19 mouse cellular contexts compared by ENCODE assay signal in genomic region chr5:150551637-150552036, GRCm38 (mm10). TPM values are rescaled to one million over a fixed set of nuclear protein-coding genes. Genes with fewer than 3 reads are reported as not detected.
A peak's percentile ranks its signal among the peaks of the same experiment; 100 is the strongest.
DNase-seq lines count a peak whose midpoint lies in the region; ATAC-seq and TF ChIP-seq lines count a peak whose summit lies in the region.
"Had no signal": no experiment of that assay in that cellular context is flagged by ENCODE, and none has a peak within 500 bp of the region (broad histone marks: within the 10 kb centered on the region; RNA-seq: fewer than 3 reads in every experiment).

No protein-coding gene starts in this region.

- no peak for TF ChIP-seq EP300 in CH12.LX (IDR thresholded peaks at IDR 0.05; ENCODE audit: low read length)

- WGBS in hindbrain, postnatal 0 days: 49% methylated on average over 3 of the region's 3 CpGs
- WGBS in hindbrain, embryonic 12.5 days: 85% methylated on average over 3 of the region's 3 CpGs

- no peaks in the 10 kb centered on the region for H3K79me2 ChIP-seq in CH12.LX (replicated peaks; ENCODE audit: control insufficient read depth, extremely low read depth, insufficient read depth, poor library complexity, severe bottlenecking)

- no peak for TF ChIP-seq POLR2A in CH12.LX (IDR thresholded peaks at IDR 0.05; ENCODE audit: low read depth, low read length)

- peak; percentile 13 for TF ChIP-seq RAD21 in CH12.LX (IDR thresholded peaks at IDR 0.05; ENCODE audit: low read depth, low read length)

- H3K9ac ChIP-seq in hindbrain, postnatal 0 days (replicated peaks; ENCODE audit: low read length): no peak overlapping the region
- no peak overlapping the region for H3K9ac ChIP-seq in hindbrain, embryonic 12.5 days
- H3K9ac ChIP-seq in CH12.LX (ENCODE audit: insufficient read depth, low read depth): no peak overlapping the region
- H3K9ac ChIP-seq: heart, embryonic 13.5 days; hindbrain, embryonic 13.5 days; liver, embryonic 15.5 days had no signal

- TF ChIP-seq CTCF in hindbrain, postnatal 0 days (IDR thresholded peaks at IDR 0.05; ENCODE audit: low read depth): peak; percentile 55; the same call in 1 of the 2 replicates
- TF ChIP-seq CTCF in CH12.LX (conservative IDR thresholded peaks at IDR 0.05 in 1 of 2, IDR thresholded peaks at IDR 0.05 in 1 of 2; ENCODE audit: low read depth in 2 of 2, low read length in 2 of 2) (peak in 1 of 2 experiments; percentile 27; a peak in 1 of 4 replicates), Patski (IDR thresholded peaks at IDR 0.05) (peak; percentile 30)

- intact Hi-C loops in heart, postnatal 36 days (cut with DNase I): no loop called here

- POLR2A ChIA-PET in Patski (lab: Charles Lee): no interaction called here

- H3K36me3 ChIP-seq in hindbrain, postnatal 0 days (ENCODE audit: insufficient read depth, low read length): peaks cover 16% of the 10 kb centered on the region; the same call in 1 of the 2 replicates
- peaks cover 27% of the 10 kb centered on the region for H3K36me3 ChIP-seq in hindbrain, embryonic 12.5 days
- peaks cover 39 to 66% of the 10 kb centered on the region in 2 experiments for H3K36me3 ChIP-seq in CH12.LX (replicated peaks in 1 of 2; ENCODE audit: control insufficient read depth in 1 of 2, insufficient read depth in 1 of 2, low read length in 1 of 2)

- H3K27ac ChIP-seq in hindbrain, postnatal 0 days: no peak overlapping the region
- no peak overlapping the region for H3K27ac ChIP-seq in hindbrain, embryonic 12.5 days
- H3K27ac ChIP-seq in CH12.LX (ENCODE audit: insufficient read depth, low read depth): no peak overlapping the region
- H3K27ac ChIP-seq: heart, embryonic 13.5 days; hindbrain, embryonic 13.5 days; liver, embryonic 15.5 days had no signal

- in situ Hi-C loops in CH12.LX (cut with MboI; ENCODE audit: low pct_ligation_motif_present, low pct_unique_long_range_greater_than_20kb, low sequenced_read_pairs) (no loop called here), Patski (cut with MboI; ENCODE audit: low pct_unique_long_range_greater_than_20kb) (no loop called here)

- CTCF ChIA-PET in Patski (lab: Charles Lee): interaction anchor here (0.6 to 1.6 kb wide), 3 partner anchors 10 to 97 kb away, joined by 3 to 4 read pairs (median 3); no protein-coding TSS in a partner anchor

- H3K4me2 ChIP-seq in hindbrain, postnatal 0 days (ENCODE audit: low read depth, low read length): no peak overlapping the region
- no peak overlapping the region for H3K4me2 ChIP-seq in hindbrain, embryonic 12.5 days (replicated peaks)
- H3K4me2 ChIP-seq in CH12.LX (ENCODE audit: insufficient read depth, low read depth, poor library complexity, severe bottlenecking): no peak overlapping the region
- H3K4me2 ChIP-seq: heart, embryonic 13.5 days; hindbrain, embryonic 13.5 days; liver, embryonic 15.5 days had no signal

- no peaks in the 10 kb centered on the region for H3K4me1 ChIP-seq in hindbrain, postnatal 0 days (ENCODE audit: insufficient read depth, low read length)
- no peaks in the 10 kb centered on the region for H3K4me1 ChIP-seq in hindbrain, embryonic 12.5 days
- H3K4me1 ChIP-seq in CH12.LX (ENCODE audit: control insufficient read depth in 1 of 2, insufficient read depth in 2 of 2): no peaks in the 10 kb centered on the region
- H3K4me1 ChIP-seq: heart, embryonic 13.5 days; hindbrain, embryonic 13.5 days; liver, embryonic 15.5 days; megakaryocyte, embryonic 14.5 days had no signal

- DNase-seq in hindbrain, postnatal 0 days (ENCODE audit: low spot score): no peak
- DNase-seq in layer of hippocampus, adult 9-11 months: peak; percentile 18
- DNase-seq in layer of hippocampus, adult 9-10 months (ENCODE audit: low spot score): no peak
- no peak for DNase-seq in CH12.LX (ENCODE audit: extremely low read depth)
- DNase-seq in Patski (ENCODE audit: low read depth, low spot score): no peak
- no peak for DNase-seq in heart, postnatal 36 days
- DNase-seq: cerebellum, adult 8-10 months; gastrocnemius, postnatal 25 days; thymus, postnatal 36 days had no signal

- dilution Hi-C loops in CH12.LX (cut with MboI; ENCODE audit: extremely low pct_ligation_motif_present, extremely low pct_unique_long_range_greater_than_20kb, low sequenced_read_pairs): no loop called here

- no peak for ATAC-seq in hindbrain, postnatal 0 days
- no peak for ATAC-seq in hindbrain, embryonic 12.5 days (ENCODE audit: low FRiP score)
- no peak for ATAC-seq in Patski

- H3K9me3 ChIP-seq in hindbrain, postnatal 0 days (ENCODE audit: low read length): no peaks in the 10 kb centered on the region
- no peaks in the 10 kb centered on the region for H3K9me3 ChIP-seq in hindbrain, embryonic 12.5 days (replicated peaks)
- no peaks in the 10 kb centered on the region for H3K9me3 ChIP-seq in CH12.LX (replicated peaks; ENCODE audit: low read length)
- H3K9me3 ChIP-seq: heart, embryonic 13.5 days; hindbrain, embryonic 13.5 days; liver, embryonic 15.5 days; megakaryocyte, embryonic 14.5 days had no signal

- no peak overlapping the region for H3K4me3 ChIP-seq in hindbrain, postnatal 0 days (ENCODE audit: low read length)
- H3K4me3 ChIP-seq in hindbrain, embryonic 12.5 days: no peak overlapping the region
- H3K4me3 ChIP-seq in CH12.LX (replicated peaks in 1 of 3; ENCODE audit: low read depth in 2 of 3, low read length in 2 of 3, poor library complexity in 1 of 3): no peak overlapping the region
- H3K4me3 ChIP-seq: heart, embryonic 13.5 days; hindbrain, embryonic 13.5 days; liver, embryonic 15.5 days; megakaryocyte, embryonic 14.5 days had no signal

- H3K27me3 ChIP-seq in hindbrain, postnatal 0 days (ENCODE audit: insufficient read depth, low read length): no peaks in the 10 kb centered on the region
- no peaks in the 10 kb centered on the region for H3K27me3 ChIP-seq in hindbrain, embryonic 12.5 days
- H3K27me3 ChIP-seq in CH12.LX (replicated peaks): no peaks in the 10 kb centered on the region
- H3K27me3 ChIP-seq in Patski: no peaks in the 10 kb centered on the region
- H3K27me3 ChIP-seq: heart, embryonic 13.5 days; hindbrain, embryonic 13.5 days; liver, embryonic 15.5 days; megakaryocyte, embryonic 14.5 days had no signal

TF ChIP-seq in CH12.LX, 34 proteins besides CTCF, POLR2A, EP300 and RAD21:
- TF ChIP-seq RCOR1 (conservative IDR thresholded peaks at IDR 0.05; ENCODE audit: low read depth, low read length): no peak
- no peak for TF ChIP-seq GABPA (IDR thresholded peaks at IDR 0.05; ENCODE audit: insufficient replicate concordance, low read depth, low read length)
- no peak for TF ChIP-seq BHLHE40 (IDR thresholded peaks at IDR 0.05; ENCODE audit: low read depth, low read length)
- TF ChIP-seq MAFK (IDR thresholded peaks at IDR 0.05; ENCODE audit: insufficient replicate concordance, low read length): no peak
- no peak for TF ChIP-seq KAT2A (IDR thresholded peaks at IDR 0.05; ENCODE audit: insufficient replicate concordance, low read length)
- TF ChIP-seq MAZ (IDR thresholded peaks at IDR 0.05; ENCODE audit: low read depth, low read length): no peak
- TF ChIP-seq ELF1 (IDR thresholded peaks at IDR 0.05; ENCODE audit: low read depth, low read length): no peak
- peak; percentile 19; the same call in 1 of the 2 replicates for TF ChIP-seq SMC3 (IDR thresholded peaks at IDR 0.05; ENCODE audit: low read depth, low read length)
TF ChIP-seq in CH12.LX: peak in this region for 1.

RNA-seq across cellular contexts. Expression of gene Brca2, which starts 29.2 kb away (rescaled TPM):
- 4.8 and 29.4 TPM in 2 replicates for total RNA-seq in hindbrain, postnatal 0 days (2014; rRNA removed)
- polyA plus RNA-seq in hindbrain, postnatal 0 days (2015; fragmentation: Nextera tagmentation; extraction: Ambion mirVana): 14.5 and 18.9 TPM in 2 replicates
- polyA plus RNA-seq in hindbrain, embryonic 12.5 days (2016; fragmentation: Nextera tagmentation; extraction: Ambion mirVana): 19.9 and 21.9 TPM in 2 replicates
- total RNA-seq in CH12.LX (2012; rRNA removed): 17.1 and 21.5 TPM in 2 replicates
- 13.8 and 17.3 TPM in 2 replicates for total RNA-seq in CH12.LX (2014; rRNA removed)
- polyA plus RNA-seq in CH12.LX (2012; ENCODE audit: insufficient read length, low read depth): 21.9 and 24.0 TPM in 2 replicates
- 10.6 TPM for polyA plus RNA-seq in Patski (2021)
- 1 to 10 TPM; 2.6 to 3.4 TPM for total RNA-seq in heart, postnatal 36 days (2021)

RNA-seq across cellular contexts. Expression of gene Zar1l, which starts 33.7 kb away (rescaled TPM):
- total RNA-seq in hindbrain, postnatal 0 days (2014; rRNA removed): not detected in 2 replicates
- polyA plus RNA-seq in hindbrain, postnatal 0 days (2015; fragmentation: Nextera tagmentation; extraction: Ambion mirVana): 0.28 TPM in 1 of 2 replicates, not detected in the other
- not detected in 2 replicates for polyA plus RNA-seq in hindbrain, embryonic 12.5 days (2016; fragmentation: Nextera tagmentation; extraction: Ambion mirVana)
- not detected in 2 replicates for total RNA-seq in CH12.LX (2012; rRNA removed)
- total RNA-seq in CH12.LX (2014; rRNA removed): not detected in 2 replicates
- polyA plus RNA-seq in CH12.LX (2012; ENCODE audit: insufficient read length, low read depth): not detected in 2 replicates
- polyA plus RNA-seq in Patski (2021): not detected
- total RNA-seq in heart, postnatal 36 days (2021): not detected
- total RNA-seq: adrenal gland, adult 18-20 months; gastrocnemius, postnatal 25 days; neutrophil, adult 5-6 weeks had no signal
- polyA plus RNA-seq: heart, embryonic 13.5 days; hindbrain, embryonic 13.5 days; large intestine, adult 2 months; limb, embryonic 11.5 days; liver, embryonic 15.5 days; stomach, embryonic 16.5 days had no signal

RNA-seq across cellular contexts. Expression of gene N4bp2l1, which starts 45.4 kb away (rescaled TPM):
- total RNA-seq in hindbrain, postnatal 0 days (2014; rRNA removed): 14.1 and 21.6 TPM in 2 replicates
- polyA plus RNA-seq in hindbrain, postnatal 0 days (2015; fragmentation: Nextera tagmentation; extraction: Ambion mirVana): 33.3 and 34.5 TPM in 2 replicates
- polyA plus RNA-seq in hindbrain, embryonic 12.5 days (2016; fragmentation: Nextera tagmentation; extraction: Ambion mirVana): 4.5 and 4.9 TPM in 2 replicates
- total RNA-seq in CH12.LX (2012; rRNA removed) (6.5 and 10.2 TPM in 2 replicates), CH12.LX (2014; rRNA removed) (8.9 and 9.5 TPM in 2 replicates)
- polyA plus RNA-seq in CH12.LX (2012; ENCODE audit: insufficient read length, low read depth) (16.4 and 18.6 TPM in 2 replicates), Patski (2021) (12.3 TPM)
- 1 to 10 TPM; 4.2 to 4.7 TPM for total RNA-seq in heart, postnatal 36 days (2021)
